ENCODE assay signal across 8 mouse cellular contexts in the genomic region with DNA sequence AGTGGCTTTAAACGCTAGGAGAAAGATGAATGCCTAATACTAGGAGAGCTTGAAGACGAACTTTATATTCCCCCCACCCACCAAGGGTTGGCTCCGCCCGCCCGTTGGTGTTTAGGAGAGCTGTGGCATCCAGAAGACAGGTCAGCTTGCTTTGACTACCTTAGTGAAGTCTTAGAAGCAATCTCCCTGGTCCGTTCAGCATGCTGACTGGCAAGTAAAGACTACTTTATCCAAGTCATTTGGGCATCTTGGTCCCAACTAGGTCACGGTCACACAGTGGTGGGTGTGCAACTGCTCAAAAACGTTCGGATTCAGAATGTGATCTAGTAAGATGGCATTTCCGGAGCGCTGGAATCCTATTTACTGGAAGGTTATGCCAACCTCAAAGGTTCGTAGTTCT. TPM values are rescaled to one million over a fixed set of nuclear protein-coding genes. Genes with fewer than 3 reads are reported as not detected.
DNase-seq lines count a peak whose midpoint lies in the region; ATAC-seq lines count a peak whose summit lies in the region.

Gene Sec24b, minus strand, starts transcription at position 273 of the 400 bp plus-strand sequence.

- peak within 1 kb of the TSS; percentile 98 for H3K27ac ChIP-seq in intestine, embryonic 14.5 days (ENCODE audit: low read depth)
- H3K27ac ChIP-seq in limb, embryonic 10.5 days = peak within 1 kb of the TSS; percentile 99
- peak within 1 kb of the TSS; percentile 94 for H3K27ac ChIP-seq in midbrain, embryonic 13.5 days

- peak within 1 kb of the TSS; percentile 80 for H3K4me3 ChIP-seq in intestine, embryonic 14.5 days (ENCODE audit: low read depth, low read length)
- H3K4me3 ChIP-seq in limb, embryonic 10.5 days = peak within 1 kb of the TSS; percentile 96
- H3K4me3 ChIP-seq in midbrain, embryonic 13.5 days (replicated peaks) = peak within 1 kb of the TSS; percentile 91

- no peaks in the 10 kb centered on the region for H3K27me3 ChIP-seq in intestine, embryonic 14.5 days (replicated peaks; ENCODE audit: control insufficient read depth, insufficient read depth, low read length)
- H3K27me3 ChIP-seq in limb, embryonic 10.5 days (ENCODE audit: low read depth, poor library complexity, severe bottlenecking) = no peaks in the 10 kb centered on the region
- no peaks in the 10 kb centered on the region for H3K27me3 ChIP-seq in midbrain, embryonic 13.5 days

- 9% methylated on average over 12 of the region's 12 CpGs for WGBS in intestine, embryonic 14.5 days
- WGBS in limb, embryonic 10.5 days = 20% methylated on average over 12 of the region's 12 CpGs
- 12% methylated on average over 12 of the region's 12 CpGs for WGBS in midbrain, embryonic 13.5 days

- ATAC-seq in intestine, embryonic 14.5 days (replicated peaks; ENCODE audit: low FRiP score, low TSS enrichment, low read depth) = 0 out of 2 replicates have a peak, but pooled peaks have one; percentile 22
- ATAC-seq in midbrain, embryonic 13.5 days = peak; percentile 16; the same call in 1 of the 2 replicates

- H3K36me3 ChIP-seq in intestine, embryonic 14.5 days (ENCODE audit: control insufficient read depth, insufficient read depth, low read length) = no peaks in the 10 kb centered on the region
- H3K36me3 ChIP-seq in limb, embryonic 10.5 days = peaks cover 11% of the 10 kb centered on the region; the same call in 1 of the 2 replicates
- H3K36me3 ChIP-seq in midbrain, embryonic 13.5 days = no peaks in the 10 kb centered on the region

- no peaks in the 10 kb centered on the region for H3K9me3 ChIP-seq in intestine, embryonic 14.5 days (ENCODE audit: control insufficient read depth, low read length)
- no peaks in the 10 kb centered on the region for H3K9me3 ChIP-seq in limb, embryonic 10.5 days (replicated peaks)
- no peaks in the 10 kb centered on the region for H3K9me3 ChIP-seq in midbrain, embryonic 13.5 days

- peak; percentile 33 for DNase-seq in urinary bladder, postnatal 25 days (ENCODE audit: low spot score)
- DNase-seq in urinary bladder, postnatal 14 days (ENCODE audit: low spot score) = no peak
- peak; percentile 55 to 58 for DNase-seq in cerebellum, postnatal 25 days
- DNase-seq in gastrocnemius, postnatal 36 days = no peak
- peak; percentile 77 for DNase-seq in intestine, embryonic 14.5 days (ENCODE audit: low spot score)
- DNase-seq in limb, embryonic 10.5 days (ENCODE audit: low spot score) = peak; percentile 59
- peak; percentile 24 for DNase-seq in testis, postnatal 14 days (ENCODE audit: low spot score)

- intact Hi-C loops in gastrocnemius, postnatal 36 days (cut with DNase I) = no loop called here

- peak within 1 kb of the TSS; percentile 92 for H3K9ac ChIP-seq in intestine, embryonic 14.5 days (ENCODE audit: low read length)
- H3K9ac ChIP-seq in midbrain, embryonic 13.5 days (replicated peaks) = peak within 1 kb of the TSS; percentile 95

- H3K4me2 ChIP-seq in intestine, embryonic 14.5 days (ENCODE audit: low read length) = peak within 1 kb of the TSS; percentile 88
- H3K4me2 ChIP-seq in midbrain, embryonic 13.5 days (replicated peaks) = peak within 1 kb of the TSS; percentile 76

- peaks cover 25% of the 10 kb centered on the region for H3K4me1 ChIP-seq in intestine, embryonic 14.5 days (replicated peaks; ENCODE audit: control insufficient read depth, insufficient read depth, low read length)
- H3K4me1 ChIP-seq in limb, embryonic 10.5 days = peaks cover 31% of the 10 kb centered on the region
- peaks cover 33% of the 10 kb centered on the region for H3K4me1 ChIP-seq in midbrain, embryonic 13.5 days (replicated peaks)

RNA-seq across cellular contexts. Expression of gene Sec24b, which starts in this region (rescaled TPM):
- 10 to 100 TPM; 23.6 to 24.0 TPM for total RNA-seq in gastrocnemius, postnatal 36 days (2021)
- polyA plus RNA-seq in intestine, embryonic 14.5 days (2014; fragmentation: Nextera tagmentation; extraction: Ambion mirVana) = 39.1 and 42.1 TPM in 2 replicates
- 37.8 and 40.5 TPM in 2 replicates for polyA plus RNA-seq in limb, embryonic 10.5 days (2016; fragmentation: Nextera tagmentation; extraction: Ambion mirVana)
- 29.3 and 29.9 TPM in 2 replicates for polyA plus RNA-seq in midbrain, embryonic 13.5 days (2015; fragmentation: Nextera tagmentation; extraction: Ambion mirVana)

Comparison
In these comparisons a context has a peak if more than half of its experiments do, and no peak if none do; other contexts are left out.
1. DNase-seq: peak in urinary bladder, postnatal 25 days (single experiment), cerebellum, postnatal 25 days (2 of 2), intestine, embryonic 14.5 days (single experiment), limb, embryonic 10.5 days (single experiment) and testis, postnatal 14 days (single experiment); none in urinary bladder, postnatal 14 days (single experiment) and gastrocnemius, postnatal 36 days (0 of 2).
2. Peak in every context shown above with its lines, with median percentiles within 50 percentile points of each other: H3K27ac ChIP-seq and H3K4me3 ChIP-seq.